Mouse (Mus musculus) kidney, postnatal 36 days (tissue): ENCODE data around the gene Ppt2.

Experiments used
- DNase-seq, 2 experiments: peaks; one replicate each; pipeline ENCODE4 v3.0.0; 2021 to 2022; ENCODE audit warnings: mixed read lengths in 2 of 2

The Ppt2 gene

DNA sequence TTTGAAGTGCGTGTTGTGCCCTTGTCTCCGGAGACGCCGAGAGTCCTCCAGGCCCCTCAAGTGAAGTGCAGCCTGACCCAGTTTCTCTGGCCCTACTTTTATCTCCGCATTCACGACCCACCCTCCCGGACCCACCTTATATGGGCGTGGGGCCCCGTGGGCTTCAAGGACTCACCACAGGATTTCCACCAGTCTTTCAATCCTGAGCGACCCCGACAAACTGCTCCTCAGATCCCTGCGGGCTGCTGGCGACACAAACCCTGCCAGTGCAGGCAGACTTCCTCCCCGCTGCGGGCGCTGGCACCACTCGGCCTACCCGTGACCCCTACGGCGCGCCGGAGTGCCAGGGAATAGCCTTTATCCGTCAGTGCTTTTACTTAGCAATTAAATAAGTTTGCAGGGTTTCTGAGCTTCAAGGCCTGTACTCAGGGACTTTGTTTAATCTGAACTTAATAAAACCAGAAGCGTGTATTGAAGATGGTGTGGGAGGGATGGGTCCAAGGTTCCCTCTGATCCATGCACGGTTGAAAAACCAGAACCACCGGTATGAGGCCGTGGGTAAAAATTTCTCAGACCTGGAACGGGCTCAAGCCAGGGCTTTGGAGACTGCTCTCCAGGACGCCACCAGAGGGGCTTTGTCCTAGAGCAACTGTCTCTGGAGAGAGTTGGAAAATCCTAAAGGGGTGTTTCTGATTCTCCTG is at the start of gene Ppt2:
TSS of gene Ppt2 (minus strand) at position 568 of the 701 bp plus-strand sequence.
- peak; percentile 73 to 78 for DNase-seq

- no peak for DNase-seq
Measured at GRCm38 (mm10) chr17:34676671-34677070, 48.4 kb upstream of the Ppt2 start.

DNA sequence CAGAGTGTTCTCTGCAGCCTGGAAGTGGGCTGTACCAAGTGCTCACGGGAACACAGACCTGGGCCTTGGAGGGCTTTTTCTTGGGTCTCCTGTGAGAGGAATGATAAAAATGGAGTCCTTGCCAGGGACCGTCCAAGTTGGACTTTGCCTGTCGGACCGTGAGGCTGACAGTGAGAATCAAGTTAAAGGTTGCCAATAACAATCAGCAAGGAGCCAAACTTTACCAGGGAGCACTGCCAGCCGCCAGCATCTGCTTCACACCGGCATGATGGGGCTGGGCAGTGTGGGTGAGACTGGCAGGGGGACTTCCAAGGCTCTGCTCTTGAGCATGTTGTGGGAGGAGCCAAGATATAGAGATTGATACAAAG is 47.8 kb upstream of the Ppt2 start:
- DNase-seq, result peak; percentile 71 to 74

GRCm38 (mm10) chr17:34675205-34676092 is 47.1 kb upstream of the Ppt2 start:
- peak in 1 of 2 experiments; percentile 59 for DNase-seq

- no peak for DNase-seq
Measured at GRCm38 (mm10) chr17:34674524-34675204, 46.4 kb upstream of the Ppt2 start.

DNA sequence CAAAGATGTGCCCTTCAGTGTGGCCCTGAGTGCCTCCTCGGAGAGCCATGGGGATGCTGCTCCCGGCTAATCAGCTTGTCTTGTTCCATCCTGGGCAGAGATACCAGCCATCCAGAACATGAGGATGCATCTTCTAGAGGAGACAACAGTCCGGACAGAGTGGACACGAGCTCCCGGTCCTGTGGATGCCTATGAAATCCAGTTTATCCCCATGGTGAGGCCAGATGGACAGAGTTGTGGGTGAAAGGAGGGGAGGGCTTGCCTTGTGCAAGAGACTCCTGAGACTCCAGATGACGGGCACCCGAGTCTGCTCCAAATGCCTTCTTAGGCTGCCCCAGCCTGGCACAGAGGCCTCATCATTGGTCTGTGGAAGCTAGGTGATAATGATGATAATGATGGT is 44.8 kb upstream of the Ppt2 start:
- no peak for DNase-seq

- DNase-seq, result no peak
Measured at GRCm38 (mm10) chr17:34672246-34672792, 44.0 kb upstream of the Ppt2 start.

- no peak for DNase-seq
Measured at GRCm38 (mm10) chr17:34671151-34672066, 43.1 kb upstream of the Ppt2 start.

DNA sequence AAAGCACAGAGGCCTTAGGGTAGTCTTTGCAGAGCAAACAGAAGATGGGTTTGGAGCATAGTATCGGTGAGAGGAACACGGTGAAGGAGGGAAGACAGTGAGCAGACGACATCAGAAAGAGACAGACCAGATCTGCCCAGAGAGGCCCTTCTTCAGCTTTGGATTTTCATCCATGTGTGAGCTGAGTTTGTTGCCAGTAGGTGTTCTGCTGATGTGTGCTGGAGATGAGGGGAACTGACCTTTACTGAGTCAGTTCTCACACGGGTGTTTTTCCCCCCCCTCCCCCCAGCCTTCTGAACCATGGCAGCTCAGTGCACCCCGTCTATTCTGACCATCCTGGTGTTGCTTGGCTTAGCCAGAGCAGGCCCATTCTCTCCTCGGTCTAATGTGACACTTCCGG is 41.9 kb upstream of the Ppt2 start, which contains the start of gene Tnxb:
TSS of gene Tnxb (plus strand) at position 301 of the 400 bp plus-strand sequence.
- no peak for DNase-seq

DNA sequence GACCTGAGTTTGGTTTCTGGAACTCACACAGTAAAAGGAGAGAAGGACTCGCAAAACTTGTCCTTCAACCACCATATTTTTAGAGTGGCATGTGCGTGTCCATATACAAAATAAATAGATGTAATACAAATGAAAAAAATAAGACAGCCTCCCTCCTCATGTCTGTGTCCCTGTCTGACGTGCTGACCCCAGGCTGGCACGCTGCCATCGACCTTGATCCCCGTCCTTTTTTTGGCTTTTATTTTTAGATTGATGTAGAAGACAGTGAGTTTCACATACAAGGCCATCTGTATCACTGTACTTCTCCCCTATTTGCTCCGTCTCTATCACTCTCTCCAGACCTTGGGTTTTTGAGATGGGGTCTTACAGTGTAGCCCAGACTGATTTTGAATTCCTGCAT is 36.2 kb upstream of the Ppt2 start:
- no peak for DNase-seq

GRCm38 (mm10) chr17:34663558-34663957 is 35.2 kb upstream of the Ppt2 start:
- DNase-seq, result no peak

GRCm38 (mm10) chr17:34662978-34663377 is 34.7 kb upstream of the Ppt2 start:
- no peak for DNase-seq

- no peak for DNase-seq
Measured at GRCm38 (mm10) chr17:34662468-34662867, 34.2 kb upstream of the Ppt2 start.

DNA sequence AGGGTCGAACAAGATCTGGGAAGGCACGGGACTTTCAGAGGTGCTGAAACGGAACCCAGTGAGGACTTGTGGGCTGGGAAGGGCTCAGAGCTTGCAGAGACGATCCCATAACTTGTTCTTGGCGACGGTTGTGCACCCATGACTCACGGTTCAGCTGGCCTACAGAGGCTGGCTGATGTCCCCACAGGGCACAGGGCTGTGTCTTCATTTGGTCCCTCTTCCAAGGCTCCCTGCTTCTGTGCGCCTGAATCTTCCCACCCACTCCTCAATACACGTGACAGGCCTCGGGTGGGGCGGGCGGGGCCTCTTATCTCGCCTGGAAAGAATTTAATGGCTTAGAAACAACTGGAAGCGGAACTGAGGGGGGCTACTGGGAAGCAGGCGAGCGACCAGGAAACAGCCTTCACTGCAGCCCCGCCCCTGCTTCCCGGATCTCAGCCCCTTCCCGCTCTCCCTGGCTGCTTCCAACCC is 32.8 kb upstream of the Ppt2 start:
- DNase-seq, result peak; percentile 82 to 88

GRCm38 (mm10) chr17:34660259-34660820 is 32.0 kb upstream of the Ppt2 start:
- DNase-seq, result no peak

DNA sequence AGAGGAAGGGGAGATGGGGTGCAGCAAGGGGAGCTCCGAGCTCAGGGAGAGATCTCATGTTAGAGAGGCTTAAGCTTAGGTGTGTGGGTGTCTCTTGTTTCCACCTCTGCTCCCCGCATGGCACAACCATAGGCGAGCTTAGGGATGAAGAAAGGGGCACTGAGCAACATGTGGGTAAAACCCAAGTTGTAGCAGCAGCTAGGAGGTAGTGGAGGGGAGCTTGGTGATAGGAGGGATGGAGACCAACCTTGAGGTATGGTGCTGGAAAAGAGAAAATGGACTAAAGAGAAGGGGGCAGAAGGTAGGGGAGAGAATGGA is 31.5 kb upstream of the Ppt2 start:
- no peak for DNase-seq

- DNase-seq, result peak; percentile 41 to 43
Measured at GRCm38 (mm10) chr17:34659181-34659896, 31.0 kb upstream of the Ppt2 start.

GRCm38 (mm10) chr17:34658591-34658990 is 30.3 kb upstream of the Ppt2 start:
- DNase-seq, result no peak

DNA sequence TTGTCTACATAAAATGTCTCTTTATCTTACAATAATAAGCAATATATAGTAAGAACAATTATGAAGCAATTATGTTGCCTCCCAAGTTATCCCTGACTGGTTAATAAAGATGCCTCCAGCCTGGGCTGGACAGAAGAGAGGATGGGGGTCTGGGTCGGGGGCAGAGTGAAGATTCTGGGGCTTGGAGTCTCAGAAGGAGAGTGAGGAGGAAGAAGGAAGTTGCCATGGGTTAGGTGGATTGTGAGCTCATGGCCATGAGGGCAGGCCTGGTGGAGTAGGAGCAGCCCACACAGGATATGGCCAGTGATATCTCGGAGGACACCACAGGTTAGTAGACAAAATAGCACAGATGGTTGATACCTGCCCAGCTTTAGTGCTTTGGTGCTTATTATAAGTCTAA is 29.8 kb upstream of the Ppt2 start:
- DNase-seq, result no peak

- DNase-seq, result no peak
Measured at GRCm38 (mm10) chr17:34657271-34657670, 29.0 kb upstream of the Ppt2 start.

DNA sequence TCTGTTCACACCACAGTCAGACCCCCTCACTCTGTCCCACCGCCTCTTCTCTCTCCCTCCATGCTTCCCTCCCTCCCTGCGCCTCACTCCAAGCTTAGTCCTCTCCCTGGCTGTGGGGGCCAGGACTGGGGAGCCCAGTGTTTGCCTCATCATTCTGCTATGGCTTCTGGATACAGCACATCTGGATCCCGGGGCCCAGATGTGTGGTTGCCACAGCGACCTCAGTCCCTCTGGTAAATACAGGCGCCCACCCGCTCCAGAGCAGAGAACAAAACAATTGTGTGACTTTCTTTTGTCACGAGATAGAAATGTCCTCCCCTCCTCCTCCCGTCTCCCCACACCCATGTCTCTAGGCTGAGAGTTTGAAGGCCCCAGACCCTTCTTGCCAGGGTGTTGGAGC is 28.4 kb upstream of the Ppt2 start:
- DNase-seq, result no peak
